Mouse (Mus musculus): Measurements from ENCODE around the gene Mcmbp. TPM values are rescaled to one million over a fixed set of nuclear protein-coding genes. Genes with fewer than 3 reads are reported as not detected.

The Mcmbp gene
- polyA plus RNA-seq, 1 experiment from 2014 or later = 82.5 TPM

DNA sequence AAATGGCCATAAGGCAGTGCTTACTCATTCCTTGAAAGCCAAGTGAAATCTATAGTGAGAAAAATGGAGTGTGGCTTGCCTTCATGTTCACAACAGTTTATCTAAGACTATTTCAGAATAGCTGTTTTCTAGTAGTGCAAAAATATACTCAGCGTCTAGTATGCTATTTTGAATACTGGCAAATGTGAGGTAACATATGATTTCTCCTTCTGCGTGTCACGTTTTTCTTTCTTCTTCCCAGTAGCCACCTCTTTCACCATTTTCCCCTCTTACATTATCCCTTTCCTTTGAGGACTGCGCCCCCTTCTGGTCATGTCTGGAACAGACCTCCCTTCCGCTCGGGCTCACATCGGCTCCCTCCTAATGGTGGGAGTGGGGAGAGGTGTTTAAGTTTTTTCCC is 50.2 kb downstream of the Mcmbp start:
- no peak overlapping the region for H3K9ac ChIP-seq
- no peaks in the 10 kb centered on the region for H3K4me1 ChIP-seq (ENCODE audit: insufficient read depth)
- ATAC-seq (ENCODE audit: insufficient read depth) (no peak), DNase-seq (peak; percentile 90)
- peaks cover 47% of the 10 kb centered on the region for H3K36me3 ChIP-seq (ENCODE audit: insufficient read depth)
- 17% methylated on average over 7 of the region's 7 CpGs for WGBS
- H3K9me3 ChIP-seq (ENCODE audit: low read depth, low read length) = peaks cover 12% of the 10 kb centered on the region; the same call in 1 of the 2 replicates
- H3K4me3 ChIP-seq (ENCODE audit: low read depth, low read length) = no peak overlapping the region
- H3K27ac ChIP-seq (ENCODE audit: low read depth) = no peak overlapping the region
- no peak overlapping the region for H3K4me2 ChIP-seq
- H3K27me3 ChIP-seq (ENCODE audit: insufficient read depth, low read length) = no peaks in the 10 kb centered on the region
- TF ChIP-seq CTCF (IDR thresholded peaks at IDR 0.05; ENCODE audit: low read depth) = peak; percentile 91

DNA sequence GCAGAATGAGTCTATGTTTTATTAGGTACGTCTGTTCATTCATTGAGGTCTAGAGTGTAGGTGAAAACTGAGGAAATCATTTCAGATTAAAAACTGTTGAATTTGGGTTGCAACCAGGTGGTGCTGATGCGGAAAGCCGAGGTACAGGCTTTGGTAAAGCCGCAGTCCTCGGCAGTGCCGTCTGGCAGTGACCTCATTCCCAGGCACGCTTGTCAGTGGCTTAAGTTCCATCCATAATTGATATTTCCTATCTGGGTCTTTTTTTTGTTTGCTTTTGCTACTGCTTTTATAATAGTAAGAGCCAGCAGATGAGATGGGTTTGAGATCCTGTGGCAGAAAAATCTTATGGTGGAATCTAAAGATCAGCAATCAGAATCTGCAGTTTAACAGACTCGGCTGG is 50.9 kb downstream of the Mcmbp start:
- H3K4me2 ChIP-seq = no peak overlapping the region
- H3K9me3 ChIP-seq (ENCODE audit: low read depth, low read length) = peaks cover 12% of the 10 kb centered on the region; the same call in 1 of the 2 replicates
- H3K9ac ChIP-seq = no peak overlapping the region
- H3K4me3 ChIP-seq (ENCODE audit: low read depth, low read length) = no peak overlapping the region
- DNase-seq (no peak), ATAC-seq (ENCODE audit: insufficient read depth) (no peak)
- peaks cover 47% of the 10 kb centered on the region for H3K36me3 ChIP-seq (ENCODE audit: insufficient read depth)
- H3K4me1 ChIP-seq (ENCODE audit: insufficient read depth) = no peaks in the 10 kb centered on the region
- 86% methylated on average over 8 of the region's 8 CpGs for WGBS
- H3K27ac ChIP-seq (ENCODE audit: low read depth) = no peak overlapping the region
- no peak for TF ChIP-seq CTCF (IDR thresholded peaks at IDR 0.05; ENCODE audit: low read depth)
- H3K27me3 ChIP-seq (ENCODE audit: insufficient read depth, low read length) = no peaks in the 10 kb centered on the region

DNA sequence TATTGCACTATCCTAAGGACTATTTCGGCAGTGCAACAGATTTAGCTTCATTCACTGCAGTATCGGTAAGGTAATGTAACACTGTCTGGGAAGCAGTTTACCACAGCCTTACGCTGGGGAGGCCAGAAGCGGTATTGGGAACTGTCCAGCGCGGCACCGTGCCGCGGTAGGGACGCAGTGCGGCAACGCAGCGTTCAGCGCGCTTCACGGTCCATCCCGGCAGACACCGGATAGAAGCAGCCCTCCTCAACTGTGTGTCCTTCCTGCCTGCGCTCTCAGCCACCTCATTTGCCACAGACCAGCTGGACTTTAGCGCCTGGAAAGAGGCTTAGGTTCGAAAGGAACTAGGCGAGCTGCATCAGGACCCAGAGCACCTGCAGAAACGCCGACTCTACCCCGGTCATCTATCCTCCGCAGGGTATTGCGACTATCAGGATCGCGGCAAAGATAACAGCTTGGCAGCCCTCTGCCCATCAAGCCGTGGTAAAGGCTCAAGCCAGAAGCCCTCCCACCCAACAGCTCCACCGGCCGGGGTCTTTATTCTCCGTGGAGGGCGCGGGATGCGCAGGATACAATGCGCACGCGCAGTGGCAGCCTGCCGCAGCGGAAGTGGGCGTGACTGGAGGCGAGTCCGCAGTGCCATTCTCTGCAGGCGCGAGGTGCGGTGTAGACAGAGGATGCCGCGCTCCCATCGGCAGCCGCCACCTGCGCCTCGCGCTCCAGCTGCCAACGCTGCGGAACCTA is 52.3 kb downstream of the Mcmbp start:
- H3K4me1 ChIP-seq (ENCODE audit: insufficient read depth) = no peaks in the 10 kb centered on the region
- H3K4me3 ChIP-seq (ENCODE audit: low read depth, low read length) = peak overlapping the region; percentile 44
- H3K4me2 ChIP-seq = peak overlapping the region; percentile 68
- 42% methylated on average over 56 of the region's 56 CpGs for WGBS
- no peak for TF ChIP-seq CTCF (IDR thresholded peaks at IDR 0.05; ENCODE audit: low read depth)
- peaks cover 41% of the 10 kb centered on the region for H3K36me3 ChIP-seq (ENCODE audit: insufficient read depth)
- H3K27me3 ChIP-seq (ENCODE audit: insufficient read depth, low read length) = no peaks in the 10 kb centered on the region
- peaks cover 12% of the 10 kb centered on the region; the same call in 1 of the 2 replicates for H3K9me3 ChIP-seq (ENCODE audit: low read depth, low read length)
- DNase-seq = peak; percentile 76
- peak; percentile 78 for ATAC-seq (ENCODE audit: insufficient read depth)
- peak overlapping the region; percentile 13 for H3K9ac ChIP-seq
- no peak overlapping the region for H3K27ac ChIP-seq (ENCODE audit: low read depth)

DNA sequence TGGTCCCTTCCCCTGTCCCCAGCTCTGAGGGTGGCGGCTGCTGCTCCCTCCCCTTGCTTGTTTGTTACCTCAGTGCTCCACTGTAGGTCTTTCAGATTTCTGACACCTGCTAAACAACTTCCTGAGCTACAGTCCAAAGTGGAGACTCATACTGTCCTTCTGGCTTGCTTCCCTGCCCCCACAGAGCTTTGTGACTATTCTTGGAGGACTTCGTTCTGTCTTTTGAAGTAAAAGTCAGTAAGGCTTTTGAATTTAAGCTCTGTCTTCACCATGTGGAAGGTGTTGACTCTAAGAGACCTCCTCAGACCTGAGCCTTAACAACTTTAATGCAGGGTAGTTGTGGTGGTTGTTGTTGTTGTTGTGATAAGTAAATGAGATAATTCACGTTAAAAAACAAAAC is 61.7 kb downstream of the Mcmbp start:
- 60% methylated on average over 3 of the region's 3 CpGs for WGBS
- no peaks in the 10 kb centered on the region for H3K9me3 ChIP-seq (ENCODE audit: low read depth, low read length)
- H3K36me3 ChIP-seq (ENCODE audit: insufficient read depth) = peaks cover 5% of the 10 kb centered on the region; the same call in 1 of the 2 replicates
- no peak for DNase-seq
- no peaks in the 10 kb centered on the region for H3K4me1 ChIP-seq (ENCODE audit: insufficient read depth)
- no peak for ATAC-seq (ENCODE audit: insufficient read depth)
- no peak overlapping the region for H3K4me2 ChIP-seq
- H3K27me3 ChIP-seq (ENCODE audit: insufficient read depth, low read length) = no peaks in the 10 kb centered on the region
- TF ChIP-seq CTCF (IDR thresholded peaks at IDR 0.05; ENCODE audit: low read depth) = no peak
- H3K27ac ChIP-seq (ENCODE audit: low read depth) = no peak overlapping the region
- no peak overlapping the region for H3K9ac ChIP-seq
- H3K4me3 ChIP-seq (ENCODE audit: low read depth, low read length) = no peak overlapping the region

DNA sequence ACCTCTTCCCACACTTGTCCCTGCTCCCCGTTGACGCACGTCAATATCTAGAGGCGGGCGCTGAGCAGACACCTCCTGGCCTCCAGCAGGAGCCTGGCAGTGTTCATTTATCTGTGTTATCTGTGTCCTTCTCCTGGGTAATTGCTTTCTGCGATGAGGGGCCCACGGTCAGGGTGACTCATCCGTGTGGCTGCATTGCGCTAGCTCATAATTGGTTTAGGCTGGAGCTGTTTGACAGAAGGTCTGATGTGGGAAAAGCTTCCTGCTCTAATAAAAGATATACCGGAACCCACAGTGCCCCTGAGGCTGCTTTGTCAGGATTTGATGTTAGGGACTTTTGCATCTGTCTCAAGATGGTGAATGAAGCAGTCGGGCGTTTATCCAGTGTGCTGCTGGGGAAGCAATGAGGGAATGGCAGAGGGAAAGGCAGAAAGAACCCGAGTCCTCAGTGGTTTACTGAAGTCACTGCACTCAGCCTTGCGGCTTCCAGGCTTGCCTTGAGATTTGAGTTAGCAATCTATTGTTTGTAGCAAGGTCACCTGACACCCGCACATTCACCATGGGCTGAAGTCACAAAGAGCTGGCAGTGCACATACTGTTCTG is 67.8 kb downstream of the Mcmbp start:
- no peak for TF ChIP-seq CTCF (IDR thresholded peaks at IDR 0.05; ENCODE audit: low read depth)
- no peak for DNase-seq
- Histone ChIP-seq H3K9ac (no peak overlapping the region), H3K36me3 (ENCODE audit: insufficient read depth) (no peaks in the 10 kb centered on the region), H3K9me3 (ENCODE audit: low read depth, low read length) (no peaks in the 10 kb centered on the region), H3K27ac (ENCODE audit: low read depth) (no peak overlapping the region), H3K27me3 (ENCODE audit: insufficient read depth, low read length) (no peaks in the 10 kb centered on the region), H3K4me2 (0 out of 2 replicates have a peak overlapping the region, but pooled peaks have one; percentile 7), H3K4me3 (ENCODE audit: low read depth, low read length) (no peak overlapping the region), H3K4me1 (ENCODE audit: insufficient read depth) (no peaks in the 10 kb centered on the region)
- 23% methylated on average over 15 of the region's 15 CpGs for WGBS
- no peak for ATAC-seq (ENCODE audit: insufficient read depth)

DNA sequence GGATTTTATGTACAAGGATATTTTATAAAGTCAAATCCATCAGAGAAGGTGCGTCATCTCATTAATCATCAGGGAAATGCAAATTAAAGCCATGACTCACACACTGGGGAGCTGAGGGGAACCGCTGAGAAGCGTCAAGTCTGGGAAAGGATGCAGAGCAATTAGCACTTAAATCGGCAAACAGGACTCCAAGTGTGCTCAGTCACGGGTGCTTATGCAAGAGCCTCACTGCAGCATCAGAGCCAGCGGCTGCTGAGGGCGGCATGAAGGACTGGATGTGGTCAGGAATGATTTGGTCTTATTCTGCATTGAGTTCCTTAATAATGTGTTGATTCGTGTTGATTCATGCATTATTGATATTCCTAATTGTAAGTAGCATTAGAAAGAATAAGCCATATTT is 68.3 kb downstream of the Mcmbp start:
- no peak for DNase-seq
- Histone ChIP-seq H3K4me3 (ENCODE audit: low read depth, low read length) (no peak overlapping the region), H3K27ac (ENCODE audit: low read depth) (no peak overlapping the region), H3K9me3 (ENCODE audit: low read depth, low read length) (no peaks in the 10 kb centered on the region), H3K4me1 (ENCODE audit: insufficient read depth) (no peaks in the 10 kb centered on the region), H3K27me3 (ENCODE audit: insufficient read depth, low read length) (no peaks in the 10 kb centered on the region), H3K9ac (no peak overlapping the region), H3K36me3 (ENCODE audit: insufficient read depth) (no peaks in the 10 kb centered on the region), H3K4me2 (0 out of 2 replicates have a peak overlapping the region, but pooled peaks have one; percentile 7)
- ATAC-seq (ENCODE audit: insufficient read depth) = no peak
- WGBS = 30% methylated on average over 8 of the region's 8 CpGs
- TF ChIP-seq CTCF (IDR thresholded peaks at IDR 0.05; ENCODE audit: low read depth) = no peak

DNA sequence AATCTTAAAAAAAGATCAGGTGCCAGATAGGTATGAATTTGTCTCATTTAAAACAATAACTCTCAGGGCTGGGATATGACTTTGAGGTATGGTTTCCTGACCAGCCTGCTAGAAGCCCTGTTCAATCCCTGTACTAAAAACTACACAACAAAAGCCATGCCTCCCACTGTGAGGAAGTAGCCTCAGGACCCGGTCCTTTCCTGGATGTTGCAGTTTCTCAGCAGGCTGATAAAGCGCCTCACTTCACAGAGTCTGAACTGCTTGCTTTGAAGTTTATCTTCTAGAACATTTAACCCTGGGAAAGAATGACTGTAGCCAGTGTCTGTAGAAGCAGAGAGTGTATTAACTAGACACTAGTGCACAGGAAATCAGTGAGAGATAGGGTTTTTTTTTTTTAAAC is 71.5 kb downstream of the Mcmbp start:
- Histone ChIP-seq H3K9me3 (ENCODE audit: low read depth, low read length) (no peaks in the 10 kb centered on the region), H3K36me3 (ENCODE audit: insufficient read depth) (no peaks in the 10 kb centered on the region), H3K4me3 (ENCODE audit: low read depth, low read length) (no peak overlapping the region), H3K4me2 (no peak overlapping the region), H3K9ac (no peak overlapping the region), H3K4me1 (ENCODE audit: insufficient read depth) (no peaks in the 10 kb centered on the region), H3K27me3 (ENCODE audit: insufficient read depth, low read length) (no peaks in the 10 kb centered on the region), H3K27ac (ENCODE audit: low read depth) (no peak overlapping the region)
- 37% methylated on average over 2 of the region's 2 CpGs for WGBS
- ATAC-seq (ENCODE audit: insufficient read depth) (no peak), DNase-seq (no peak)
- no peak for TF ChIP-seq CTCF (IDR thresholded peaks at IDR 0.05; ENCODE audit: low read depth)
